ENCODE assay signal across 25 mouse cellular contexts in the genomic region with DNA sequence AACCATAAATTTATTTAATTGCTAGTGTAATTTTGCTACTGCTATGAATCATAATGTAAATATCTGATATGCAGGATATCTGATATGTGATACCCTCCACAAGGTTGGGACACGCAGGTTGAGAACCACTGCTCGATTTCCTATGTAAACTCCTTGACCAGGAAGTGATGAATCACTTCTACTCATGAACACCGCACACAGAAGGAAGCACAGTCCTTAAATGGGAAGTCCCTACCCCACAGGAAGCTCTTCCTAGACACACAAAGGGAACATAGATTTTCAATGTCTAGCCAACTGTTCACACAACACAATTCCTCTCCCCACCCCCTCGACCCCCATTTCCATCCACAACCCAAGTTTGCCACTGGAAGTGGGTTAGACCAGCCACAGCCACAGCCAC. TPM values are rescaled to one million over a fixed set of nuclear protein-coding genes. Genes with fewer than 3 reads are reported as not detected.
"Had no signal": no experiment of that assay in that cellular context is flagged by ENCODE, and none has a peak within 500 bp of the region (broad histone marks: within the 10 kb centered on the region; RNA-seq: fewer than 3 reads in every experiment).

No protein-coding gene starts in this region.

- H3K4me1 ChIP-seq: intestine, embryonic 15.5 days; liver, embryonic 12.5 days had no signal

- ATAC-seq: hindbrain, embryonic 16.5 days; inflammation-experienced regulatory T-cells, adult 6 months; intestine, embryonic 15.5 days; intestine, postnatal 0 days; liver, embryonic 12.5 days had no signal

- DNase-seq: gastrocnemius, postnatal 14 days; gastrocnemius, postnatal 36 days; heart, adult 18-20 months; heart, postnatal 10 days; heart, postnatal 4 days; kidney, adult 18-20 months; kidney, adult 8-10 months; kidney, postnatal 14 days; layer of hippocampus, adult 9-11 months; layer of hippocampus, postnatal 36 days; left cerebral cortex, postnatal 4 days had no signal

- H3K27me3 ChIP-seq: intestine, embryonic 15.5 days; limb, embryonic 15.5 days; liver, embryonic 12.5 days had no signal

- H3K36me3 ChIP-seq: heart, embryonic 12.5 days; intestine, embryonic 15.5 days; limb, embryonic 13.5 days; limb, embryonic 15.5 days; liver, embryonic 12.5 days had no signal

- H3K9ac ChIP-seq: heart, embryonic 12.5 days; hindbrain, embryonic 14.5 days; intestine, embryonic 15.5 days; limb, embryonic 13.5 days; limb, embryonic 15.5 days; liver, embryonic 12.5 days had no signal

- H3K9me3 ChIP-seq: heart, embryonic 10.5 days; heart, embryonic 12.5 days; intestine, embryonic 15.5 days; limb, embryonic 13.5 days; limb, embryonic 15.5 days; liver, embryonic 12.5 days had no signal

- H3K27ac ChIP-seq: heart, embryonic 10.5 days; hindbrain, embryonic 14.5 days; intestine, embryonic 15.5 days; limb, embryonic 13.5 days; limb, embryonic 15.5 days; liver, embryonic 12.5 days had no signal

- H3K4me3 ChIP-seq: heart, embryonic 10.5 days; heart, embryonic 12.5 days; intestine, embryonic 15.5 days; limb, embryonic 13.5 days; limb, embryonic 15.5 days; liver, embryonic 12.5 days had no signal

- H3K4me2 ChIP-seq: heart, embryonic 12.5 days; hindbrain, embryonic 14.5 days; intestine, embryonic 15.5 days; limb, embryonic 13.5 days; limb, embryonic 15.5 days; liver, embryonic 12.5 days had no signal

RNA-seq across cellular contexts. Expression of a gene that starts 15.7 kb away (rescaled TPM):
- total RNA-seq: layer of hippocampus, postnatal 14 days; layer of hippocampus, postnatal 36 days; left cerebral cortex, postnatal 10 days; left cerebral cortex, postnatal 25 days had no signal
- polyA plus RNA-seq: gonadal fat pad, adult 2 months; hindbrain, embryonic 16.5 days; inflammation-experienced regulatory T-cells, adult 6 months had no signal

RNA-seq across cellular contexts. Expression of a gene that starts 48.6 kb away (rescaled TPM):
- polyA plus RNA-seq: inflammation-experienced regulatory T-cells, adult 6 months had no signal
